Mouse (Mus musculus) kidney, postnatal 25 days (tissue): ENCODE measurements around the gene Glod5.
A peak's percentile ranks its signal among the peaks of the same experiment; 100 is the strongest.
"Not testable (repeated sequence)": the region's sequence is repeated elsewhere in the genome, so short reads cannot be mapped to it uniquely, and the experiment has no call there.

Experiments
- DNase-seq, 2 experiments: peaks; one replicate each; pipeline ENCODE4 v3.0.0; 2021; ENCODE audit warnings: mixed read lengths in 2 of 2

Gene Glod5

DNA sequence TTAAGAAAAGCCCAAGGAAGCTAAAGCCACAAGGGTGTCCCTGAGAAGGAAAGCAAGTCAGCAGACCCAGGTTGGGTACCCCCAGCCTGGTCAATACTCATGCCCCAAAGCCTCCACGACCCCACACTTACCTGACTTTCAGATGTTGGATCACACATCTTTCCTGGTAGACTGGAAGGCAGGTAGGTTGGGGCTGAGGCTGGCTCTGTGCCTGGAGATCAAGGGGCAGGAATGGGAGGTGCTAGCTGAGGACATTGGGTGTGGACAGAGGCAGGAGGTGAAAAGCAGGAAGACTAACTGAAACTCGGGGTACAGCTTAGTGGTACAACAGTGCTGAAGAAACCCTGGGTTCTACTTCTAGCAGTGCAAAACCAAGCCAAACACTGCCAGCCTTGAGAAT lies at the start of gene Glod5:
TSS of gene Glod5 (minus strand) at position 207 of the 400 bp plus-strand sequence.
- DNase-seq = peak; percentile 75 to 81

DNA sequence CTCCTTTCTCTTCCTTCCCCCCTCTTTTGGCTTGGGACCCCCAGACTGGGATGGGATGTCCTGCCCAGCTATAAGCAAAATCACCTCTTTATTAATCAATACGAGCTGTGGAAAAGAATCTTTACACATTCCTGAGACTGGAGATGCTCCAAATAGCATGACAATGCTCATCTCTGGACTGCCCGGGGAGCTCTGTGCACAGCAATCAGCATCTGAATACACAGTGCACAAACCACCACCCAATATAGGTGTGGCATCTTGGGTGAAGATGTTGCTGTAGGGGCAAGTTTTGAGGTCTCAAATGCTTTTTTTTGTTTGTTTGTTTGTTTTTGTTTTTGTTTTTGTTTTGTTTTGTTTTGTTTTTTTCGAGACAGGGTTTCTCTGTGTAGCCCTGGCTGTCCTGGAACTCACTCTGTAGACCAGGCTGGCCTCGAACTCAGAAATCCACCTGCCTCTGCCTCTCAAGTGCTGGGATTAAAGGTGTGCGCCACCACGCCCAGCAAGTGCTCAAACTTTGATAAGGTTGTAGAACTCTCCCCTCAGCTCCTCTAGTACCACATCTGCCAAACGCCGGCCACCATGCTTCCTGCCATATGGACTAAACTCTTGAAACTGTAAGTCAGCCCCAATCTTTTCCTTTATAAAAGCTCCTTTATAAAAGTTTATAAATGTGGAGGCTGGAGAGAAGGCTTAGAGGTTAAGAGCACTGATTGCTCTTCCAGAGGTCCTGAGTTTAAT lies 32.9 kb upstream of the Glod5 start:
- DNase-seq = not testable (repeated sequence)

- DNase-seq = no peak
These were observed 14.7 kb upstream of the Glod5 start for GRCm38 (mm10) chrX:8033009-8033408.

- DNase-seq = no peak
These were observed 8.5 kb upstream of the Glod5 start for GRCm38 (mm10) chrX:8026811-8027210.

DNA sequence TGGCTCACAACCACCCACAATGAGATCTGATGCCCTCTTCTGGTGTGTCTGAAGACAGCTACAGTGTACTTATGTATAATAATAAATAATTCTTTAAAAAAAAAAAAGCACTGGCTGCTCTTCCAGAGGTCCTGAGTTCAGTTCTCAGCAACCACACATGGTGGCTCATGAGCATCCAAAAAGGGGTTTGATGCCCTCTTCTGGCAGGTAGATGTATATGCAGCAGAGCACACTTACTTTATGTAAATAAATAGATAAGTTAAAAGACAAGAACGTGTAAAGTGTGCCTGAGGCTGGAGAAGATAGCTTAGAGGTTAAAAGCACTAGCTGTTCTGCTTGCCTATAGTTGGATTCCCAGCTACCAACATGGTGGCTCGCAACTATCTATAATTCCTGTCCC lies 6.5 kb upstream of the Glod5 start:
- no peak for DNase-seq

- peak in 1 of 2 experiments; percentile 13 for DNase-seq
These were observed 2.0 kb upstream of the Glod5 start for GRCm38 (mm10) chrX:8020111-8020778.

DNA sequence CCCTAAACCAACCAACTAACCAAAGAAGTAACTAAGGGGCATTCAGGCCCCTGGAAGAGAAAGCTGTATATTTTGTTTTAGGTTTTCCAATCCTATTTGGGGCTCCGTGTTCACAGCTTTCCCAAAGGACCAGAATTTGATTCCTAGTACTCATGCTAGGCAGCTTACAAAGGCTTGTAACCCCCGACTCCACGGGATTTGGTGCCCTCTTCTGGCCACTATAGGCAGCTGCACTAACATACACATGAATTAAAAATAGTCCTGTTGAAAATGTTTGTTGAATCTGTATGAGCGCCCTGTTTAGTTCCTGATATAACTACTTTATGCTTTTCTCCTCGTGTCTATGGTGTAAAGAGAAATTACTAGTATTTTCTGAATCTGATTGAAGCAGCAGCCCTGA lies 1.1 kb downstream of the Glod5 start:
- DNase-seq = peak; percentile 25 to 44

GRCm38 (mm10) chrX:8015675-8016074 lies 2.6 kb downstream of the Glod5 start:
- DNase-seq = not testable (repeated sequence)

DNA sequence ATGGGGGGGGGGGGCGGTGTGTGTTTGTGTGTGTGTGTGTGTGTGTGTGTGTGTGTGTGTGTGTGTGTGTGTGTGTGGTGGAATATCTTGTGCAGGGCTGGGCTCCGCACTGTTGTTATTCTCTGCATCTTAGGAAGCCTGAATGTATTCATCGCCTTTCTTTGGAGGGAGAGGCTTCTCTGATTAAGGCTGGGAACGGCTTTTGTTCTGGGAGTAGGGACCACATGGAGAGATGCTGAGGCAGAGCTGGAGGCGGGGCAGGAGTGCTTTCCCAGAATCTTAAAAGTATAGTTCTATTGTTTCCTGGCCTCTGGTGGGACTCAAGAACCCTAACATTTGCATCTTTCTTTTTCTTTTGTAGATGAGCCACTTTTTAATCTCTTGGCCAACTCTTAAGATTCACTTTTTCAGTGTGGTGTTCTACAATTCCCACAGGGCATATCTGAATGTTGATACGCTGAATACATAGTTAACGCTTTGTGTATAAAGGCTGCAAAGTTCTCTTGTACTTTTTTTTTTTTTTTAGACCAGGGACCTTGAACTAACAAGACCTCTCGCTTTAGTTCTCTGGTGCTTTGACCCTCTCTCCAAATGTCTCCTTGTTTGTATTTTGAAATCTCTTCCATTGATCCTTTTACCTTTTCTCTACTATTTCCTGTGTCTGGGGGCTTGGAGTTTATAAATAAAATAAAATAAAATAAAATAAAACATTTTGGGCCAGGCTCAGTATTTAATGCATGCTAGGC lies 4.5 kb downstream of the Glod5 start:
- DNase-seq = no peak

- DNase-seq = no peak
These were observed 5.1 kb downstream of the Glod5 start for GRCm38 (mm10) chrX:8013157-8013556.

DNA sequence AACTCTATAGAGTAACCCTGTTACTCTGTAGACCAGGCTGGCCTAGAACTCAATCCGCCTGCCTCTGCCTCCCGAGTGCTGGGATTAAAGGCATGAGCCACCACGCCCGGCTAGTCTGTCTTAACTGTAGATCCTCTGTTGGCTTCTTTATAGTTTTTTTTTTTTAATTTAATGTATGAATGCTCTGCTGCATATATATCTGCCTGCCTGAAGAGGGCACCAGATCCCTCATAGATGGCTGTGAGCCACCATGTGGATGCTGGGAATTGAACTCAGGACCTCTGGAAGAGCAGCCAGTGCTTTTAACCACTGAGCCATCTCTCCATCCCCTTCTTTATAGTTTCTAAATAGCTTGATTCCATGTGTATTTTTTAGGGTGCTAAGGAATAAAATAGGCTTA lies 8.9 kb downstream of the Glod5 start:
- not testable (repeated sequence) for DNase-seq

DNA sequence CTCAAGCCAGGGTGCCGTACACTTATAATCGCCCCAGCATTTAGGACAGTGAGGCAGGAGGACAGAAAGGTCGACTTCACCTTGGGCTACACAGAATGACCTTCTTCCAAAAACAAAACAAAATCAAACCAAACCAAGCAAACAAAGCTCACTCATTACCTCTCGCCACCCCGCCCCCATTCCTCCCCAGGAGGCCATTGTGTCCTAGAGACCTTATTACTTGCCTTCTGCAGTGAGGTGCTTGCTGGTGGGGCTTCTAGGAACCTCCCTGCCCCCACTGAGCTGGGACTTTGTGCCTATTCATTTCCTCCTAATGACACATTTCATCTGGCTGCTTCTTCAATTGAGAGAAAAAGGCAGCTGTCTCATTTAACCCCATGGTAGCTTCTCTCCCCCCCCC lies 9.7 kb downstream of the Glod5 start:
- DNase-seq = peak in 1 of 2 experiments; percentile 3

DNA sequence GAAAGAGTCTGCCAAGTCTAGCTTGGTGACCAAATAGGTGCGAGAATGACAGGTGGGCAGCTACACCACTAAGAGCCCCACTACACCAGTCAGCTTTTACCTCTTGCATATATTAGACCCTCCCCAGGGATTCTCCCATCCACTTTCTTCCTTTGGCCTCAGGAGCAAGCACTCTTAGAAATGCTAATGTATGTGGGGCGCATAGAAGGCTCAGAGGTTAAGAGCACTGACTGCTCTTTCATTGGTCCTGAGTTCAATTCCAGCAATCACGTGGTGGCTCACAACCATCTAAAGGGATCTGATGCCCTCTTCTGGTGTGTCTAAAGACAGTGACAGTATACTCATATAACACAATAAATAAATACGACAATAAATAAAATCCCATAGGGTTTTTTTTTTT lies 15.3 kb downstream of the Glod5 start:
- no peak for DNase-seq

DNA sequence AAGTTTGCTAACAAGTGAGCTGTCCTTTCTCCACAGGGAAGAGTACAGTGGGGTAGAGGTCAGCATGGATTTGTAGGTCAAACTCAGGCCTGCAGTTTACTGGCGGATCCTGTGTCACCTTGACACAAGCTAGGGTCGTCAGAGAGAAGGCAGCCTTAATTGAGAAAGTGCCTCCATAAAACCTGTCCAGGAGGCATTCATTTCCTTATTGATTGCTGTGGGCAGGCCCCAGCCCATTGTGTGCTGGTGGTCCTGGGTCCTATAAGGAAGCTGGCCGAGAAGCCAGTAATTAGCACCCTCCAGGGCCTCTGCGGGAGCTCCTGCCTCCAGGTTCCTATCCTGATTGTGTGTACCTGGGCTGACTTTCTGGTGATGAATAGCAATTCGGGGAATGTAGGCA lies 16.3 kb downstream of the Glod5 start:
- DNase-seq = no peak

DNA sequence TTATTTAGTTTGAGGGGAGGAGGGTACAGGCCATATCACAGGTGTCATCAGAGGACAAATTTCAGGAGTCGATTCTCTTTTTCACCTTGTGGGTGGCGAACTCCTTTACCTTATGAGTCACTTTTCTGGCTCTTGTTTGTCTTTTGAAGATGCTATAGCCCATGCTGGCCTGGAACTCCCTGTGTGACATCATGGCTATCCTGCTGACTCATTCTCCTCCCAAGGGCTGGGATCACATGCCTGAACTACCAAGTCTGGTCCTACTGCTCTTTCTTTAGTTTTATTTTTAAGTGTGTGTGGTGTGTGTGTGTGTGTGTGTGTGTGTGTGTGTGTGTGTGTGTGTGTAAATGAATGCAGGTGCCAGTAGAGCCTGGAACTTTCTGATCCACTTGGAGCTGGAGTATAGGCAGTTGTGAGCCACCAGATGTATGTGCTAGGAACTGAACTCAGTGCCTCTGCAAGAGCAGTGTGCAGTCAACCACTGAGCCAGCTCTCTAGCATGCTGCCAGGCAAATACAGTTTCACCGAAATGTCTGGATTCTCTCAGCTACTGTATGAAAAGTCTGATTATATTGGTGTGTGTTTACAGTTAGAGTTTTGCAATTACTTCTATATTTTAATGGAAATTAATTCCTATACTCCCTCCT lies 17.6 kb downstream of the Glod5 start:
- no peak for DNase-seq

GRCm38 (mm10) chrX:7993068-7993735 lies 25.1 kb downstream of the Glod5 start:
- DNase-seq = peak; percentile 45 to 64

DNA sequence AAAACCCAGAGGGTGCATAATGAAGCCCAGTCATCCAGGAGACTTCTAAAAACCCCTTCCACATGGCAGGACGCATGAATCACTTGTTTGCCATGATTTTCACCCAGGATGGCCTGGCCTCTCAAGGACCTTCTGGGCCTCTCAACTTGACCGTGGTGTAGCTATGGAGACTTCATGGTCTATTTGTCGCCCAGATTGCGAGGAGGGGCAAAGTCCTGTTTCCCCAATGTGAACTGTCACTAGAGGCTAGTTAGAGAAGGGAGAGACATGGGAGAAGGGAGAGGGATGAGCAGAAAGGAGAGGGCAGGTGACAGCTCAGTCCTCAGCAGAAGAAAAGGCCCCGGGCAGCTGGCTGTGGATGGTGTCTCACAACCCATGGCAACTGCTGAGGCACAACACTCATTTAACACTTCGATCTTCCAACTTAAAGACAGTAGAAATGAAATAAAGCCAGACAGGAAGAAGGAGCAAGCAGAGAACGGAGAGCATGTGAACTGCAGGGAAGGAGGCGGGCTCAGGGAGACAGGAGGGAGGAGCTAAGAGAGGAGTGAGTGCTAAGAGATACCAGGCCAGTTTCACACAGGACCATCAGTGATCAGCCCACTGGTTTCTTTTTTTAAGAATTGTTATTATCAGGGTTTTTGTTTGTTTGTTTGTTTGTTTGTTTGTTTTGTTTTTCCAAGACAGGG lies 25.8 kb downstream of the Glod5 start:
- peak; percentile 45 to 73 for DNase-seq

DNA sequence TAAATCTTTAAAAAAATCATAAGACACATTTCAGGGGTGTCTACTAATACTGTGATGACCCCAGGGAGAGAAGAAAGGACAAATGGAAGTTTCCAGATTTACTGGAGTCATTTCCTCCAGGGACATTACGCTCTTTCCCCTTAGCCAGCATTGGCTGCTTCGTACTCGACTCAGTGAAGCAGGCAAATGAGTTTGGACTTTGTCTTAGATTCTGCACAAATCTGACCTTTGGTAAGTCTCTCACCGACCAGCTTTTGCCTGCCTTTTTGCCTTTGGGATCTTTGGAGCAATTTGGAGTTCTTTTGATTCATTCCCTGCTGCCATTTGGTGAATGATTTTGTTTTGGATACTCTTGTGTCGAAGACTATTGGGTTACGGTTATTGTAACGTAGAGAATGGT lies 36.9 kb downstream of the Glod5 start:
- DNase-seq = peak; percentile 12 to 56

- DNase-seq = no peak
These were observed 40.4 kb downstream of the Glod5 start, which contains the start of gene Gata1 for GRCm38 (mm10) chrX:7977892-7978291. TSS of gene Gata1 (minus strand) at chrX:7978071.

DNA sequence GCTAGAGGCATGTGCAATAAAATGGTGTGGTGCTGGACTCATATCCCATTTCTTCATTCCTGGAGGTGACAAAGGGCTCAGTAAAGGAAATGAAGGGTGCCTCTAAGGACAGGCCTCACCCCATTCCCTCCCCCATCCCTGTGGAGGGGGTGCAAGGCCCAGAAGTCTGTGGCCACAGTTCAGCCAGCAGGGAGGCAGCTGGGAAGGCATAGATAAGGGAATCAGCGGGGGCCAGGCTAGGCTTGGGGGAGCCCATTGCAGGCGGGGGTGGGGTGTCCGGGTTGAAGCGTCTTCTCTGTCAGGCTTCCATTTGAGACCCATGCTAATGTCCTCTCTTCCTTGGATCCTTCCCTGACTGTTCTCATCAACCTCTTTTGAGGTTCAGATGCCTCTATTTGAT lies 47.0 kb downstream of the Glod5 start:
- no peak for DNase-seq

DNA sequence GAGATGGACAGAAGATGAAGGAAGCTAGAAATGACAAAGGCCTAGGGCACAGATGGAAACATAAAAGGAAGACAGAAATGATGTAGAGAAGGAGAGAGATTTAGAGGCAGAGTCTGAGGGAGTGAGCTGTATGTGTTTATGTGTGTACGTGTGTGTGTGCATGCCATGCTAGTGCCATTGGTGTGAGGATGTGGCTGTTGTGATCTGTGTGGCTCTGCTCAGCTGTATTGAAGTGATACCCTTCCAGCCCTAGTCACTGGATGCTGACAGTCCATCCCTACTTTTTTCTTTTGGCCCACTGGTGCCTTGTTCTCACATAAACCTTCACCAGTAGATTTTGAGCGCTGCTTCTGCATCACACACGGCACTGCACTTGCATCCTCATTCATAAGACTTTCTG lies 49.4 kb downstream of the Glod5 start:
- no peak for DNase-seq

DNA sequence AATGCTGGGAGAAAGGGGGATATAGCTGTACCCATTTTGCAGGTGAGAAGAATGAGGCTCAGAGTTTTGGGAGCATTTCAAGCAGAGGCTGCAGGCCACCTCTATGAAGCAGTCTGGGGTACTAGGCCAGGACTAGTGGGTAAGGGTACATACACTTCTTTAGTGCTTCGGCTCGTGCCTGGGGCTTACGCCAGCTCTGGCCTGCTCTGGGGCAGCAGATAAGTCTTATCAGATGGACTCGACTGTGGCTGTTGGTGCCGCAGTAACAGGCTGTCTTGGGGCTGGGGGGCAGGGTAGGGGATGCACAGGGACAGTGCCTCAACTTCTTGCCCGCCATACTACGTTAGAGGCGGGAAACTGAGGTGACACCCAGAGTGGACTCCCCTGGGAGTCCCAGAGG lies 50.1 kb downstream of the Glod5 start:
- no peak for DNase-seq
